Mouse (Mus musculus): ENCODE measurements around the gene Gmip. TPM values are rescaled to one million over a fixed set of nuclear protein-coding genes. Genes with fewer than 3 reads are reported as not detected.
A peak's percentile ranks its signal among the peaks of the same experiment; 100 is the strongest.

Gene Gmip
- polyA plus RNA-seq, 1 experiment, result 6.8 TPM

DNA sequence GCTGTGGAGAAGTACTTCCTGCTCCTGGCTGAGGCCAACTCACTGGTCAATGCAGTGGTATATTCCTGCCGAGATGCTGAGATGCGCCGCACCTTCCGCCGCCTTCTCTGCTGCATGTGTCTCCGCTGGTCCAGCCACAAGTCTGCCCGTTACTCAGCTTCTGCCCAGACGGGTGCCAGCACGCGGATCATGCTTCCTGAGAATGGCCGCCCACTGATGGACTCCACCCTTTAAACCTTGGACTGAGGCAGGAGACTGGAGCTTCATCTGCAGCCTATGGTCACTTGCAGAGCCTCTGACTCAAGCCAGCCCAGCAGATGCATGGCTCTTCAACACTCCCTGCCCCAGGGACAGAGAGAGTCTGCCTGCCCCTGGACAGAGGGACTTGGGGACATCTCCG lies 17.9 kb downstream of the Gmip start:
- Histone ChIP-seq H3K27me3 (ENCODE audit: control insufficient read depth, insufficient read depth, insufficient read length) (no peaks in the 10 kb centered on the region), H3K79me2 (ENCODE audit: control insufficient read depth, insufficient read depth) (no peaks in the 10 kb centered on the region), H3ac (ENCODE audit: control insufficient read depth, insufficient read length, low read depth) (no peak overlapping the region), H3K36me3 (ENCODE audit: control insufficient read depth, insufficient read depth) (peaks cover 3% of the 10 kb centered on the region), H3K79me3 (ENCODE audit: low read depth) (no peaks in the 10 kb centered on the region), H3K4me3 (ENCODE audit: insufficient read depth, poor library complexity, severe bottlenecking) (no peak overlapping the region)
- TF ChIP-seq MYOD1 (IDR thresholded peaks at IDR 0.05; ENCODE audit: control insufficient read depth, insufficient read length, low read depth) (no peak), FOSL1 (IDR thresholded peaks at IDR 0.05; ENCODE audit: insufficient read depth, low read length, poor library complexity, severe bottlenecking) (no peak), MYOG (IDR thresholded peaks at IDR 0.05; ENCODE audit: control insufficient read depth, extremely low read depth, insufficient read length) (no peak), USF1 (IDR thresholded peaks at IDR 0.05; ENCODE audit: low read depth) (no peak), CEBPB (IDR thresholded peaks at IDR 0.05; ENCODE audit: low read depth) (no peak), CTCF (IDR thresholded peaks at IDR 0.05; ENCODE audit: control insufficient read depth, insufficient read depth, insufficient read length) (no peak), MAX (IDR thresholded peaks at IDR 0.05) (no peak)

DNA sequence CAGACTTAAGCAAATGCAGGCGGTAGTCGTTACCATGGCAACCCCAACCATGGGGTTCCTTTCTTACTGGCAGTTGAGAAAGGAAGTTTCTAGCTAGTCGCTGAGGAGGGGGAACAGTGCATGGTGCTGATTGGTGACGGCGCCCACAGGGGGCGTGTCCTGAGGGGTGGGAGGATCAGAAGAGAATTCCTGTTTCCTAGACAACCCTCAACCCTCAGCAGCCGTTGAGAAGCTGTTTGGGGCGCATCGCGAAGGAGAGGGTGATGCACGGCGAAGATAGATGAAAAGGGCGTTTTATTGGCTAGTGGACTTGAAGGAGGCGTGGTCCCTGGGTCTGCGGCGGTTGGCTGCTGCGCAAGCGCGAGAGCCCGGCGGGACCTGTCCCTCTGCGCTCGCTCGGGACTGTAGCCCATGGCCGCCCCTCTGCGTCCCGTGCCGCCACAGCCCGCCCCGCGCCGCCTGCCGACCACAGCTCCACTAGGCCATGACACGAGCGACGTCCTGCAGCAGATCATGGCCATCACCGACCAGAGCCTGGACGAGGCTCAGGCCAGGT lies 23.9 kb downstream of the Gmip start, which contains the start of gene Pbx4:
TSS of gene Pbx4 (plus strand) at position 194 of the 556 bp plus-strand sequence.
- Histone ChIP-seq H3K36me3 (ENCODE audit: control insufficient read depth, insufficient read depth) (no peaks in the 10 kb centered on the region), H3K79me2 (ENCODE audit: control insufficient read depth, insufficient read depth) (no peaks in the 10 kb centered on the region), H3ac (ENCODE audit: control insufficient read depth, insufficient read length, low read depth) (peak within 1 kb of the TSS; percentile 63), H3K4me3 (ENCODE audit: insufficient read depth, poor library complexity, severe bottlenecking) (peak within 1 kb of the TSS; percentile 40), H3K27me3 (ENCODE audit: control insufficient read depth, insufficient read depth, insufficient read length) (no peaks in the 10 kb centered on the region), H3K79me3 (ENCODE audit: low read depth) (no peaks in the 10 kb centered on the region)
- TF ChIP-seq MYOD1 (IDR thresholded peaks at IDR 0.05; ENCODE audit: control insufficient read depth, insufficient read length, low read depth), result no peak
- TF ChIP-seq MYOG (IDR thresholded peaks at IDR 0.05; ENCODE audit: control insufficient read depth, extremely low read depth, insufficient read length), result no peak
- no peak for TF ChIP-seq FOSL1 (IDR thresholded peaks at IDR 0.05; ENCODE audit: insufficient read depth, low read length, poor library complexity, severe bottlenecking)
- peak; percentile 5 for TF ChIP-seq CTCF (IDR thresholded peaks at IDR 0.05; ENCODE audit: control insufficient read depth, insufficient read depth, insufficient read length)

DNA sequence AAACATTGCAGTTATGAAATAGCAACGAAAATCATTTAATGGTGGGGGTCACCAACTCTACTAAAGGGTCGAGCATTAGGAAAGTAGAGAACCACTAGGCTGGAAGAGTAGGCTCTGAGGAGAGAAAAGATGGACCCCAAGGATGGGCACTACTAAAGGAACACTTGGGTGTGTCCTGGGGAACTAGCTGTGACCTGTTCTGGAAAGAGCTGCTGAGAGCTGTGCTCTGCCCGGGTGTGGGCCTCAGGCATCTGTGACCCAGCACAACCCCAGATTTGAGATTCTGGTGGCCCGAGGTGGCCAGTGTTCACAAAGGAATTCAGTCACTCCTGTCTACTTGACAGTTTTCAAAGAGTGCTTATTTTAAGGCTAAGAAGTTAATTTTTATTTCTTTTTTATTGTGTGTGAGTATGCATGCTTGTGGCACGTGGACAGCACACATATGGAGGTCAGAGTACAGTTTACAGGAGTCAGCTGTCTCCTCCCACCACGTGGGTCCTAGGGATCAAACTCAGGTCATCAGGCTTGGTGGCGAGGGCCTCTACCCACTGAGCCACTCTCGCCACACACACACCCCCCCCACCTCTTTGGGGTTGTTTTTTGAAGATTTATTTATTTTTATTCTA lies 28.7 kb downstream of the Gmip start:
- Histone ChIP-seq H3K79me3 (ENCODE audit: low read depth) (no peaks in the 10 kb centered on the region), H3K4me3 (ENCODE audit: insufficient read depth, poor library complexity, severe bottlenecking) (no peak overlapping the region), H3K36me3 (ENCODE audit: control insufficient read depth, insufficient read depth) (no peaks in the 10 kb centered on the region), H3ac (ENCODE audit: control insufficient read depth, insufficient read length, low read depth) (no peak overlapping the region), H3K79me2 (ENCODE audit: control insufficient read depth, insufficient read depth) (no peaks in the 10 kb centered on the region), H3K27me3 (ENCODE audit: control insufficient read depth, insufficient read depth, insufficient read length) (no peaks in the 10 kb centered on the region)
- no peak for TF ChIP-seq USF1 (IDR thresholded peaks at IDR 0.05; ENCODE audit: low read depth)
- no peak for TF ChIP-seq CEBPB (IDR thresholded peaks at IDR 0.05; ENCODE audit: low read depth)

DNA sequence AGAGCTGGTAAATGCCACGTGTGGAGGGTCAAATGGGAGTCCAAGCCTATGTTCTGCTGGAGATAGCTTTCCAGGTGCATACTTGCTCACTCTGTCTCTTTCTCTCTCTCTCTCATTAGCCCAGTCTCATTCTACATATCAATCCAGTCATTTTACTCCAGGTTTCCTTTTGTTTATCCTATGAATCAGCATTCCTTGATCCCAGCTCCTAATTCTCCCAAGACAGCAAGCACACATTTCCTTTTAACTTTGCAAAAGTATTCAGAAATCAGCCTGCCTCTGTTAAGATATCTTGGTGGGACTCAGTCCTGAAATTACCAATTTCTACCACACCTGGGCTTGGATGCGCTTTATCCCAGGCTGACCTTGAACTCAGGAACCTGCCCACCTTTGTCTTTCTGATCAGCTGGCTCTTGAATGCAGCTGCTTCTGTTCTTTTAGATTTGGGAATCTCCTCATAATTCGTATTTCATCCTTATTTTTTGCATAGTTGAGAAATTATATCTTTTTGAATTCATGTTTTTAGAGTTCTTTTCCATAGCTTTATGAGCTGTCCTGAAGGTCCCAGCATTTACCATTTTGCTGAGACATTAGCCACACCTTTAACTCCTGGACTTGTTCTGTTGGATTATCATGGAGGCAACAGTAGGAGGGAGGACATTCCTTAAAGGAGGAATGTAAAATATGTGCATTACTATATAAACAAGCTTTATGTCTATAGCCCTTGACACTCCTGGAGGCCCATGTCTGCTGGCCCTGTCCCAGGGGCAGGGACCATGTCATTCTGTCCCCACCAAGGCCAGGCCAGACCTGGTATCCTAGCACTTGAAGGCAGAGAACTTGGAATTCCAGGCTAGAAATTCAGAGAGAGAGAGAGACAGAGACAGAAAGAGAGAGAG lies 38.9 kb downstream of the Gmip start:
- Histone ChIP-seq H3K36me3 (ENCODE audit: control insufficient read depth, insufficient read depth) (no peaks in the 10 kb centered on the region), H3K4me3 (ENCODE audit: insufficient read depth, poor library complexity, severe bottlenecking) (no peak overlapping the region), H3K79me3 (ENCODE audit: low read depth) (no peaks in the 10 kb centered on the region), H3ac (ENCODE audit: control insufficient read depth, insufficient read length, low read depth) (no peak overlapping the region), H3K27me3 (ENCODE audit: control insufficient read depth, insufficient read depth, insufficient read length) (no peaks in the 10 kb centered on the region), H3K79me2 (ENCODE audit: control insufficient read depth, insufficient read depth) (no peaks in the 10 kb centered on the region)
- TF ChIP-seq FOSL1 (IDR thresholded peaks at IDR 0.05; ENCODE audit: insufficient read depth, low read length, poor library complexity, severe bottlenecking) (no peak), CEBPB (IDR thresholded peaks at IDR 0.05; ENCODE audit: low read depth) (no peak), MYOD1 (IDR thresholded peaks at IDR 0.05; ENCODE audit: control insufficient read depth, insufficient read length, low read depth) (no peak), CTCF (IDR thresholded peaks at IDR 0.05; ENCODE audit: control insufficient read depth, insufficient read depth, insufficient read length) (no peak), MYOG (IDR thresholded peaks at IDR 0.05; ENCODE audit: control insufficient read depth, extremely low read depth, insufficient read length) (no peak), MAX (IDR thresholded peaks at IDR 0.05) (no peak), USF1 (IDR thresholded peaks at IDR 0.05; ENCODE audit: low read depth) (no peak)

GRCm38 (mm10) chr8:69848951-69849350 lies 40.5 kb downstream of the Gmip start:
- no peak overlapping the region for H3ac ChIP-seq (ENCODE audit: control insufficient read depth, insufficient read length, low read depth)
- H3K36me3 ChIP-seq (ENCODE audit: control insufficient read depth, insufficient read depth), result no peaks in the 10 kb centered on the region
- H3K79me2 ChIP-seq (ENCODE audit: control insufficient read depth, insufficient read depth), result no peaks in the 10 kb centered on the region
- TF ChIP-seq MYOG (IDR thresholded peaks at IDR 0.05; ENCODE audit: control insufficient read depth, extremely low read depth, insufficient read length) (no peak), CEBPB (IDR thresholded peaks at IDR 0.05; ENCODE audit: low read depth) (peak; percentile 4), MYOD1 (IDR thresholded peaks at IDR 0.05; ENCODE audit: control insufficient read depth, insufficient read length, low read depth) (peak; percentile 24), FOSL1 (IDR thresholded peaks at IDR 0.05; ENCODE audit: insufficient read depth, low read length, poor library complexity, severe bottlenecking) (no peak), MAX (IDR thresholded peaks at IDR 0.05) (peak; percentile 74), USF1 (IDR thresholded peaks at IDR 0.05; ENCODE audit: low read depth) (no peak), CTCF (IDR thresholded peaks at IDR 0.05; ENCODE audit: control insufficient read depth, insufficient read depth, insufficient read length) (no peak)
- no peaks in the 10 kb centered on the region for H3K27me3 ChIP-seq (ENCODE audit: control insufficient read depth, insufficient read depth, insufficient read length)
- H3K4me3 ChIP-seq (ENCODE audit: insufficient read depth, poor library complexity, severe bottlenecking), result no peak overlapping the region
- H3K79me3 ChIP-seq (ENCODE audit: low read depth), result no peaks in the 10 kb centered on the region
